Mouse (Mus musculus) hematopoietic stem cell, adult 5-6 weeks (primary cell): ENCODE data around the gene 9930104L06Rik. TPM values are rescaled to one million over a fixed set of nuclear protein-coding genes. Genes with fewer than 3 reads are reported as not detected.
A peak's percentile ranks its signal among the peaks of the same experiment; 100 is the strongest.
"Not testable (repeated sequence)": the region's sequence is repeated elsewhere in the genome, so short reads cannot be mapped to it uniquely, and the experiment has no call there.

ENCODE experiments used
- ATAC-seq, 2 experiments: fragments of 125-278 bp in 1 of 2; replicated peaks in 1 of 2; 2 replicates each; pipeline ENCODE4 v1.8.0; 2016 to 2017; ENCODE audit warnings: inconsistent platforms in 2 of 2, mild to moderate bottlenecking in 2 of 2, moderate number of reproducible peaks in 2 of 2, low read depth in 1 of 2, moderate TSS enrichment in 1 of 2; ENCODE audit not compliant: low FRiP score in 2 of 2, poor library complexity in 2 of 2, severe bottlenecking in 2 of 2, insufficient read depth in 1 of 2, low TSS enrichment in 1 of 2
- total RNA-seq: library from RNA; stranded (forward); fragments of 172-1452, 232-1000 nt; gene quantifications from 2 replicates; pipeline ENCODE4 v1.2.3, GENCODE M21; 2017

Gene 9930104L06Rik
- total RNA-seq: 14.3 and 15.4 TPM in 2 replicates

GRCm38 (mm10) chr4:124936613-124937471 lies at the start of gene 9930104L06Rik:
9930104L06Rik (plus strand) TSS chr4:124937048.
- ATAC-seq: peak; percentile 99

DNA sequence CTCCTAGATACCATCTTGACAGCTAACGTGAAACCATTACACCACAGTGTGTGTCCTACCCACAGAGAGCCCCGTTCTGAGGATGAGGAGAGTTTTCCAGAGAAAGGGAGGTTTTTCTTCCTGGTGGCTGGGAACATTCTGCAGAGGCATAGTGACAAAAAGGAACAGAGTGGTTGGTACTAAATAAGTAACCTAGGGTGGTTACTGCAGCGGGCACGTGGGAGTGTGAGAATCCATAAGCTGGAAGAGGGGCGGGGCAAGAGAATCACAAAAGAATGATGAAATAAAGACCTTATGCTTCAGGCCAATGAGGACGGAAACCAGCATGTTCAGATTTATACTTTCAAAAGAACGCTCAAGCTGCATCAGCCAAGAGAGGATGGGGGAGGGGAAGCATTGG lies 48.1 kb upstream of the 9930104L06Rik start:
- ATAC-seq: no peak

GRCm38 (mm10) chr4:124889935-124890334 lies 46.9 kb upstream of the 9930104L06Rik start:
- ATAC-seq: no peak

- no peak for ATAC-seq
Observed at GRCm38 (mm10) chr4:124890831-124891230, 46.0 kb upstream of the 9930104L06Rik start.

DNA sequence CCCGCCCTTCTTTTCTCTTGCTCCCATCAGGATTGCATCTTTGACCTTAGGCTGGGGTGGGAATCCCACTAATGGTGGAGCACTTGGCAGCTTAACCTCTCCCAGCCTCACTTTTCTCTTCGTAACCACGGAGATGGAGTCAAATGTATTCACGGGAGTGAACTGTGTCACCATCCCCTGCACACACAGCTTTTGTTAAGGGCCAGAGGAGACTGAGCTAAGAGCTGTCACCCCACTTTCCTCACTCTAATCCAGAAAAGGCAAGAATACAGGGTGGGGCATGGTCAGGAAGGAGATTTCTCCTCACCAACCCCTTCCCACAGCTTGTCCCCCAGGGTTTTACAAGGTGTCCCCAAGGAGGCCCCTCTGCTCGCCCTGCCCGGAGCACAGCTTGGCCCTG lies 43.1 kb upstream of the 9930104L06Rik start:
- no peak for ATAC-seq

DNA sequence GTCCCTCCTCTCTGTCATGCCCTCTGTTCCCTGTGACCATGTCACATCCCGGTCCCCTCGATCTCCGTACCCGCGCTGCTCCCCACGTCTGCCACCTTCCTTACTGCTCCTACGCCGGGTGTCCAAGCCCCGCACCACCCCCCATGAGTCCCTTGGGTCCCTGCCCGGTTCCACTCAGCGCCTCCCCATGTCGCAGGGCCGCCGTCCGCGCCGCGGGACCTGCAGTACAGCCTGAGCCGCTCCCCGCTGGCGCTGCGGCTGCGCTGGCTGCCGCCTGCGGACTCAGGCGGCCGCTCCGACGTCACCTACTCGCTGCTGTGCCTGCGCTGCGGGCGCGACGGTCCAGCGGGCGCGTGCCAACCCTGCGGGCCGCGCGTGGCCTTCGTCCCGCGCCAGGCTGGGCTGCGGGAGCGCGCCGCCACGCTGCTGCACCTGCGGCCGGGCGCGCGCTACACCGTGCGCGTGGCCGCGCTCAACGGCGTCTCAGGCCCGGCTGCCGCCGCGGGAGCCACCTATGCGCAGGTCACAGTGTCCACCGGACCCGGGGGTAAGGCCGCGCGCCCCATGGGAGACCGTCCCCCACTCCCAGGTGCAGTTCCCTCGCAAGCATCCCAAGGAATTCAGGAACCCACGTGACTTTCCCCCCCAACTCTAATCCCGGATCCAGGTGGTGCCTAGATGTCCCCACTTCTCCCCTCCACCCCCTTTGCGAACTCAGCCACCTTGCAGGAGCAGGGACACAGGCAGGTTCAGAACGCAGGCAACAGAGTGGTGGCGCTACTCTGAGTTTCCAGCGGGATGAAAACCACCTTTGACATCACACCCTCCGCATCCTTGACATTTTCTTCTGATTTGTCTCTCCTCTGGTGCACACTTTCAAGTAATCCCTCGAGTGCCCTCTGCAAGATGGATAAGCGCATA lies 42.1 kb upstream of the 9930104L06Rik start:
- ATAC-seq: peak; percentile 36 to 53; a peak in 1 of 4 replicates

DNA sequence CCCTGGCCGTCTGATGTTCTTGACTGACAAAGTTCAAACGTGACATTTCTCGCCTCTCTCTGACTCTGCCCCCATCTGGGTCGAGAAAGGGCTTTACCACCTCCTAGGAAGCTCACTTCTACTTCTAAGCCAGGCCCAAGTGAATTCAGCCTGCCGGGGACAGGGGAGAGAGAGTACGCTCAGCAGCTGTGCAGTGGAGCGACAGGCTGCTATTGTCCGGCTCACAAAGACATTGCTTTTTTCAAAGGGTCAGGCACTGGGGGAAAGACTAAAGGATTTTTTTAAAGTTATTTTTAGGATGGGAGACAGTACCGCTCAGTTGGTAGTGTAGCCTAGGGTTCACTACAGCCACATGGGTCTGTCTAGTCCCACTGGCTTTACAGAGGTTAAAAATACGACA lies 38.4 kb upstream of the 9930104L06Rik start:
- no peak for ATAC-seq

- no peak for ATAC-seq
Observed at GRCm38 (mm10) chr4:124899906-124900305, 36.9 kb upstream of the 9930104L06Rik start.

- ATAC-seq: no peak
Observed at GRCm38 (mm10) chr4:124905417-124905816, 31.4 kb upstream of the 9930104L06Rik start.

DNA sequence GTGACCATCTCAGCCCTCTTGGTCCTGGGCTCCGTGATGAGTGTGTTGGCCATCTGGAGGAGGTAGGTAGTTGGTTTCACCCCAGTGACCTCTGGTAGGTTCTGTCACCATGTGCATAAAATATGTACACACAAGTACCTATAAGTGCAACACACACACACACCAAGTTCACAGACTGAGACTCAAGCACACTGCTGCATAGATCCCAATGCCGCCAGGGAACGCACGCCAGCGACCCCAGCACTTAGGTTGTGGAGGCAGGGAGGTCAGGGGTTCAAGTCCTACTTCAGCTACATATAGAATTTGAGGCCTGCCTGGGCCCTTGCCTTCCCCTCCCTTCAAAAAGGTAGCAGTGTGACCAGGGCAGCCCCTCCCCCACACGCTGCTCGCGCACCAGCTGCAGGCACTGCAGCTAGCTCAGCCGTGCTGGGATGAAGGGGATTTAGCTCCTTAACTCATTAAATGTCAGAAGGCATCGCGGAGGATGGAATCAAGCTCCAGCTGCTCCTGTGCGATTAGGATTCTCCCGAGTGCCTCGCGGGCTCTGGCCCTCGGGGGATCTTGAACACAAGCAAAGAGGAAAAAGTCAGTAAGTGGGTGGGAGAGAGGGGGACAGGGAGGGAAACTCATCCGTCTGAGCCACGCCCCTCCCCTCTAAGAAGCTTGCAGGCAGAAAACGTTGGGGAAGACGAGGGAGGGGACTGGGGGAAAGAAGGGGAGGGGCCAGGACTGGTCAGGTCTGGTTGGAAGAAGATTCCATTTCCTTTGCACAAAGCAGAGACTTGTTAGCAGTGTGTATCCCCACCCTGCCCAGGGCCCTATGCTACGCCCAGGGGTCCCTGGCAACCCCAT lies 30.7 kb upstream of the 9930104L06Rik start:
- no peak for ATAC-seq

DNA sequence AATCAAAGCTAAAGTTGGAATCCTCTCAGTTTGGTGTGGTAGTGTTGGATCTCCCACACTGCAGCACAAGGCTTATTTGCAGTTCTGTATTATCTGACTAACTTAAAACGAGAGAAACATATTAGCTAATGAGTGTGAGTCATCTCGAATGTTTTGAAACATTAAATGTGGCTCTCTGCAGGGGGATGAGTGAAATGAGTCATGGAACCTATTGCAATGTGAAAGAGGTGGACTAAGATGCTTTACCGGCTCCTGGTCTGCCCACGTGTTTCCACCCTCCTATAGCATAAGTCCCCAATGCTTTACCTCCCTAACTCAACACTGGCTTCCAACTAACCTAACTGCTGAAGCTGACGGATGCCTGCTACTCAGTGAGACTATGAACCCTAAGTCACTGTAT lies 8.7 kb upstream of the 9930104L06Rik start:
- no peak for ATAC-seq

- not testable (repeated sequence) for ATAC-seq
Observed at GRCm38 (mm10) chr4:124939211-124939610, 2.4 kb downstream of the 9930104L06Rik start, which contains the start of gene Cdca8. Cdca8 (minus strand) TSS chr4:124939311.

GRCm38 (mm10) chr4:124943022-124943421 lies 6.2 kb downstream of the 9930104L06Rik start:
- ATAC-seq: peak; percentile 73 to 77; a peak in 2 of 4 replicates

DNA sequence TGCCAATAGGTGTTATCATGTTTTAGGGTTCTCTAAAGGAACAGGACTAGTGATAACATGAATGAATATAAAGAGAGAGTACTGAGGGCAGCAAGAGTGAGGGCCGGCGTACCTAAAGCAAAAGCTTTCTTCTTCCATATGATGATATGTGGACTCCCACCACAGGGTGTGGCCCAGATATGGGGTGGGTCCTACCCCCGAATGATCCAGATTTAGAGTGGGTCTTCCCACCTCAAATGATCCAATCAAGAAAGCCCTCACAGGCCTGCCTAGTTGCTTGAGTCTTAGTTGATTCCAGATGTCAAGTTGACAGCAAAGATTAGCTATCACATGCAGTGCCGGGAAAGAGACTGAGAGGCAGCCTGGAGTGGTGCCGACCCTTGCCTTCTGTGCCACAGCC lies 6.9 kb downstream of the 9930104L06Rik start:
- no peak for ATAC-seq

DNA sequence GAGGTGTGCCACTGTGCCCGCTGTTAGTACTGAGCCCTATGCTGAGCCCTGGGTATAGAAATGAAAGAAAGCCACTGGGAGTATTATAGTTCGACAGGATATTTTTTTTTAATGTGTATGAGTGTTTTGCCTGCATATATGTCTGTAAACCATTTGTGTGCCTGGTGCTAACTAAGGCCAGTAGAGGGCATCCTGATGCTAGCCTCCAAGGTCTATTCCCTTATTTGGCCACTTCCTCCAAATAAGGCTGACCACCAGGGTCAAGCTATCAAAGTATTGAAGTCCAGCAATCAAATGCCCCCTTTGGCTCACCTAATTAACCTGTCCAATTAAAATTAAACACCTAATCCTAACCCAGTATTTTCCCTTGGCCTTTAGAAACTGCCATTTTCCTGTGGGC lies 8.1 kb downstream of the 9930104L06Rik start:
- ATAC-seq: no peak

DNA sequence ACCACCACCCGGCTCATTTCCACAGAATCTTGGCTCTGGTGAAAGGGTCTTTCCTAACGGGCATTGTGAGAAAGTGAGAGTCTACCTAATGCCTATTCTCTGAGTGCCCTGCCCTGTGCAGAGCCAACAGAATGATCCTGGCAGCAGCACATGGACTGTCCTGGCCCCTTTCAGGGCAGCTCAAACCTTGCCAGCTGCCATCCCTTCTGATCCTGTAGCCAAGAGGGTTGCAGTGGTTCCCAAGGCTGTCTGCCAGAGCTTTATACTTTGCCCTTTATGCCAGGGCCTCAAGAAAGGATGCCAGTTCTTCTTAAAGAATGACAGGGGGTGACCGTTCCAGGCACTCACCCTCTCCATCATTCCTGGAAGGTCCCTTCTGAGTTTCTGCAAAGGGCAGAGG lies 12.6 kb downstream of the 9930104L06Rik start:
- ATAC-seq: no peak
